Mouse (Mus musculus): ENCODE results near the gene Col8a1.
A peak's percentile ranks its signal among the peaks of the same experiment; 100 is the strongest.

Gene Col8a1

GRCm38 (mm10) chr16:57754526-57755125 is at the start of gene Col8a1:
Gene Col8a1, minus strand, starts transcription at chr16:57754737.
- DNase-seq, result peak; percentile 29

GRCm38 (mm10) chr16:57801886-57802285 is 47.3 kb upstream of the Col8a1 start:
- no peak for DNase-seq

GRCm38 (mm10) chr16:57796321-57796720 is 41.8 kb upstream of the Col8a1 start:
- no peak for DNase-seq

GRCm38 (mm10) chr16:57779011-57779410 is 24.5 kb upstream of the Col8a1 start:
- no peak for DNase-seq

- DNase-seq, result no peak
Observed at GRCm38 (mm10) chr16:57765615-57766014, 11.1 kb upstream of the Col8a1 start.

- DNase-seq, result no peak
Observed at GRCm38 (mm10) chr16:57759862-57760261, 5.3 kb upstream of the Col8a1 start.

GRCm38 (mm10) chr16:57755708-57756107 is 1.2 kb upstream of the Col8a1 start:
- no peak for DNase-seq

- peak; percentile 44 for DNase-seq
Observed at GRCm38 (mm10) chr16:57755241-57755640, 704 bp upstream of the Col8a1 start.

- no peak for DNase-seq
Observed at GRCm38 (mm10) chr16:57753539-57754280, 827 bp downstream of the Col8a1 start.

- DNase-seq, result no peak
Observed at GRCm38 (mm10) chr16:57750549-57750948, 4.0 kb downstream of the Col8a1 start.

GRCm38 (mm10) chr16:57748093-57748492 is 6.4 kb downstream of the Col8a1 start:
- no peak for DNase-seq

- no peak for DNase-seq
Observed at GRCm38 (mm10) chr16:57747357-57748056, 7.0 kb downstream of the Col8a1 start.

- no peak for DNase-seq
Observed at GRCm38 (mm10) chr16:57740169-57740568, 14.4 kb downstream of the Col8a1 start.

GRCm38 (mm10) chr16:57734942-57735341 is 19.6 kb downstream of the Col8a1 start:
- no peak for DNase-seq

GRCm38 (mm10) chr16:57733545-57733944 is 21.0 kb downstream of the Col8a1 start:
- no peak for DNase-seq

- DNase-seq, result no peak
Observed at GRCm38 (mm10) chr16:57733139-57733538, 21.4 kb downstream of the Col8a1 start.

- no peak for DNase-seq
Observed at GRCm38 (mm10) chr16:57724978-57725377, 29.6 kb downstream of the Col8a1 start.

- no peak for DNase-seq
Observed at GRCm38 (mm10) chr16:57718982-57719381, 35.6 kb downstream of the Col8a1 start.

GRCm38 (mm10) chr16:57698733-57699132 is 55.8 kb downstream of the Col8a1 start:
- DNase-seq, result no peak

GRCm38 (mm10) chr16:57694694-57695093 is 59.8 kb downstream of the Col8a1 start:
- DNase-seq, result peak; percentile 21

GRCm38 (mm10) chr16:57693906-57694522 is 60.5 kb downstream of the Col8a1 start:
- DNase-seq, result no peak

GRCm38 (mm10) chr16:57685790-57686399 is 68.6 kb downstream of the Col8a1 start:
- no peak for DNase-seq

GRCm38 (mm10) chr16:57672251-57672650 is 82.3 kb downstream of the Col8a1 start:
- no peak for DNase-seq
